Mouse (Mus musculus): ENCODE results near the gene Gm12216.

- no peak for TF ChIP-seq POLR2A (IDR thresholded peaks at IDR 0.05; ENCODE audit: control insufficient read depth in 1 of 2, insufficient read depth in 1 of 2, low read depth in 1 of 2, low read length in 2 of 2, poor library complexity in 1 of 2)
- no peak for TF ChIP-seq USF2 (IDR thresholded peaks at IDR 0.05; ENCODE audit: borderline replicate concordance in 1 of 2, insufficient read depth in 1 of 2, low read depth in 1 of 2, low read length in 2 of 2)
- TF ChIP-seq ZMIZ1 (IDR thresholded peaks at IDR 0.05; ENCODE audit: low read depth, low read length) = no peak
- no peak for TF ChIP-seq CHD1 (IDR thresholded peaks at IDR 0.05; ENCODE audit: low read depth, low read length)
- TF ChIP-seq BHLHE40 (IDR thresholded peaks at IDR 0.05; ENCODE audit: borderline replicate concordance, low read depth, low read length) = no peak
- no peak for TF ChIP-seq MYC (IDR thresholded peaks at IDR 0.05; ENCODE audit: low read depth, low read length)
- TF ChIP-seq MAZ (IDR thresholded peaks at IDR 0.05; ENCODE audit: low read depth, low read length) = no peak
- no peak for TF ChIP-seq CTCF (IDR thresholded peaks at IDR 0.05 in 2 of 3, conservative IDR thresholded peaks at IDR 0.05 in 1 of 3; ENCODE audit: control insufficient read depth in 1 of 3, insufficient read depth in 1 of 3, low read depth in 2 of 3, low read length in 3 of 3, poor library complexity in 1 of 3, severe bottlenecking in 1 of 3)
- TF ChIP-seq GATA1 (IDR thresholded peaks at IDR 0.05; ENCODE audit: low read depth, low read length) = no peak
- TF ChIP-seq ZC3H11A (IDR thresholded peaks at IDR 0.05; ENCODE audit: low read depth, low read length) = no peak
Observed at GRCm38 (mm10) chr11:53839147-53839546, 19.9 kb downstream of the Gm12216 start.
